Mouse (Mus musculus) neural tube, embryonic 15.5 days (tissue): ENCODE data around the gene Washc1. TPM values are rescaled to one million over a fixed set of nuclear protein-coding genes. Genes with fewer than 3 reads are reported as not detected.
"Not testable (repeated sequence)": the region's sequence is repeated elsewhere in the genome, so short reads cannot be mapped to it uniquely, and the experiment has no call there.

Experiments used
- ATAC-seq: fragments of 200-750 bp; cut with Nextera tagmentation; 2 replicates; pipeline ENCODE4 v1.8.0; 2017; ENCODE audit warnings: mild to moderate bottlenecking, moderate TSS enrichment, moderate library complexity; ENCODE audit not compliant: low FRiP score
- H3K27ac ChIP-seq: fragments of 300-500 bp; sonication (generic); replicated peaks from 2 replicates; pipeline ENCODE4 v1.5.1; 2015; ENCODE audit warnings: mild to moderate bottlenecking, inconsistent platforms
- H3K27me3 ChIP-seq: fragments of 300-500 bp; sonication (generic); replicated peaks from 2 replicates; pipeline ENCODE4 v1.6.1; 2015; ENCODE audit warnings: inconsistent platforms
- H3K36me3 ChIP-seq: fragments of 300-500 bp; sonication (generic); 2 replicates; pipeline ENCODE4 v1.6.1; 2015; ENCODE audit warnings: inconsistent platforms
- H3K4me1 ChIP-seq: fragments of 300-500 bp; sonication (generic); 2 replicates; pipeline ENCODE4 v1.6.1; 2015; ENCODE audit warnings: inconsistent platforms
- H3K4me2 ChIP-seq: fragments of 300-500 bp; sonication (generic); 2 replicates; pipeline ENCODE4 v1.6.1; 2015; ENCODE audit warnings: inconsistent platforms, mild to moderate bottlenecking, moderate library complexity
- H3K4me3 ChIP-seq: fragments of 300-500 bp; sonication (generic); replicated peaks from 2 replicates; pipeline ENCODE4 v1.5.1; 2015; ENCODE audit warnings: mild to moderate bottlenecking, inconsistent platforms
- H3K9ac ChIP-seq: fragments of 300-500 bp; sonication (generic); replicated peaks from 2 replicates; pipeline ENCODE4 v1.6.1; 2015; ENCODE audit warnings: mild to moderate bottlenecking, inconsistent platforms
- H3K9me3 ChIP-seq: fragments of 300-500 bp; sonication (generic); replicated peaks from 2 replicates; pipeline ENCODE4 v1.6.1; 2016; ENCODE audit warnings: inconsistent platforms
- WGBS: fragments of 180-500 bp; shearing (Covaris S2); methylation state at CpG from one replicate; pipeline ENCODE4 v1.1.7; 2015; ENCODE audit warnings: mixed read lengths; 5-methylcytosine and 5-hydroxymethylcytosine counted together
- polyA plus RNA-seq: library from polyadenylated mRNA; unstranded; fragments of >200 nt; fragmentation: Nextera tagmentation; extraction: Ambion mirVana; gene quantifications from 2 replicates; pipeline ENCODE4 v1.2.1, GENCODE M21; 2015

Washc1 gene
- polyA plus RNA-seq, 1 experiment from 2014 or later: 48.4 TPM

GRCm38 (mm10) chr17:66120701-66121100, 9.4 kb downstream of the Washc1 start:
- Histone ChIP-seq H3K36me3 (peaks cover 48% of the 10 kb centered on the region), H3K27me3 (no peaks in the 10 kb centered on the region), H3K9ac (no peak overlapping the region), H3K4me1 (peaks cover 9% of the 10 kb centered on the region; the same call in 1 of the 2 replicates), H3K9me3 (no peaks in the 10 kb centered on the region), H3K4me3 (no peak overlapping the region), H3K4me2 (no peak overlapping the region), H3K27ac (no peak overlapping the region)
- WGBS: 89% methylated on average over 1 of the region's 1 CpGs
- ATAC-seq: no peak

- peaks cover 23% of the 10 kb centered on the region for H3K36me3 ChIP-seq
- peak; percentile 85 for ATAC-seq
- H3K4me2 ChIP-seq: peak within 1 kb of the TSS; percentile 81
- 6% methylated on average over 45 of the region's 45 CpGs for WGBS
- no peaks in the 10 kb centered on the region for H3K27me3 ChIP-seq
- peak within 1 kb of the TSS; percentile 75 for H3K9ac ChIP-seq
- H3K9me3 ChIP-seq: no peaks in the 10 kb centered on the region
- peak within 1 kb of the TSS; percentile 87 for H3K4me3 ChIP-seq
- peak within 1 kb of the TSS; percentile 68; the same call in 1 of the 2 replicates for H3K27ac ChIP-seq
- peaks cover 9% of the 10 kb centered on the region; the same call in 1 of the 2 replicates for H3K4me1 ChIP-seq
Measured at GRCm38 (mm10) chr17:66123066-66123815, 11.9 kb downstream of the Washc1 start, which contains the start of gene Ddx11. Ddx11 (plus strand) TSS chr17:66123520.

GRCm38 (mm10) chr17:66123816-66124610, 12.7 kb downstream of the Washc1 start:
- Histone ChIP-seq H3K4me1 (peaks cover 9% of the 10 kb centered on the region; the same call in 1 of the 2 replicates), H3K9ac (peak overlapping the region; percentile 75), H3K27me3 (no peaks in the 10 kb centered on the region), H3K4me2 (peak overlapping the region; percentile 81), H3K9me3 (no peaks in the 10 kb centered on the region), H3K27ac (peak overlapping the region; percentile 68; the same call in 1 of the 2 replicates), H3K4me3 (peak overlapping the region; percentile 87), H3K36me3 (peaks cover 15% of the 10 kb centered on the region)
- ATAC-seq: peak; percentile 3; the same call in 1 of the 2 replicates
- under 1% methylated on average over 20 of the region's 20 CpGs for WGBS

- Histone ChIP-seq H3K27ac (no peak overlapping the region), H3K36me3 (peaks cover 4% of the 10 kb centered on the region; the same call in 1 of the 2 replicates), H3K9me3 (no peaks in the 10 kb centered on the region), H3K4me1 (peaks cover 9% of the 10 kb centered on the region; the same call in 1 of the 2 replicates), H3K9ac (no peak overlapping the region), H3K4me3 (no peak overlapping the region), H3K4me2 (no peak overlapping the region), H3K27me3 (no peaks in the 10 kb centered on the region)
- no peak for ATAC-seq
- WGBS: 76% methylated on average over 5 of the region's 5 CpGs
Measured at GRCm38 (mm10) chr17:66125211-66125610, 13.9 kb downstream of the Washc1 start.

- Histone ChIP-seq H3K9me3 (no peaks in the 10 kb centered on the region), H3K27me3 (no peaks in the 10 kb centered on the region), H3K4me3 (no peak overlapping the region), H3K4me2 (no peak overlapping the region), H3K9ac (no peak overlapping the region), H3K36me3 (peaks cover 32% of the 10 kb centered on the region), H3K27ac (no peak overlapping the region), H3K4me1 (no peaks in the 10 kb centered on the region)
- WGBS: 93% methylated on average over 9 of the region's 9 CpGs
- ATAC-seq: no peak
Measured at GRCm38 (mm10) chr17:66130371-66130770, 19.0 kb downstream of the Washc1 start.

GRCm38 (mm10) chr17:66131212-66131611, 19.9 kb downstream of the Washc1 start:
- Histone ChIP-seq H3K4me1 (no peaks in the 10 kb centered on the region), H3K27ac (no peak overlapping the region), H3K9ac (no peak overlapping the region), H3K9me3 (no peaks in the 10 kb centered on the region), H3K27me3 (no peaks in the 10 kb centered on the region), H3K4me3 (no peak overlapping the region), H3K4me2 (no peak overlapping the region), H3K36me3 (peaks cover 34% of the 10 kb centered on the region)
- WGBS: 97% methylated on average over 4 of the region's 4 CpGs
- ATAC-seq: no peak

GRCm38 (mm10) chr17:66152706-66153662, 41.6 kb downstream of the Washc1 start:
- not testable (repeated sequence) for H3K27me3 ChIP-seq, H3K4me1 ChIP-seq, H3K9ac ChIP-seq, H3K9me3 ChIP-seq, H3K4me2 ChIP-seq, H3K36me3 ChIP-seq, H3K4me3 ChIP-seq, H3K27ac ChIP-seq
- ATAC-seq: peak; percentile 69; the same call in 1 of the 2 replicates
- 75% methylated on average over 6 of the region's 8 CpGs for WGBS

GRCm38 (mm10) chr17:66153735-66154423, 42.5 kb downstream of the Washc1 start:
- WGBS: 91% methylated on average over 4 of the region's 4 CpGs
- not testable (repeated sequence) for H3K27me3 ChIP-seq, H3K36me3 ChIP-seq, ATAC-seq, H3K9ac ChIP-seq, H3K27ac ChIP-seq, H3K4me2 ChIP-seq, H3K4me1 ChIP-seq, H3K4me3 ChIP-seq, H3K9me3 ChIP-seq

GRCm38 (mm10) chr17:66154876-66155275, 43.5 kb downstream of the Washc1 start:
- 74% methylated on average over 1 of the region's 2 CpGs for WGBS
- no peaks in the 10 kb centered on the region for H3K9me3 ChIP-seq

GRCm38 (mm10) chr17:66158271-66158670, 46.9 kb downstream of the Washc1 start:
- no peaks in the 10 kb centered on the region for H3K4me1 ChIP-seq
- no peak overlapping the region for H3K9ac ChIP-seq
- H3K27me3 ChIP-seq: no peaks in the 10 kb centered on the region
- no peak overlapping the region for H3K4me2 ChIP-seq
- H3K4me3 ChIP-seq: no peak overlapping the region
- ATAC-seq: no peak
- H3K36me3 ChIP-seq: no peaks in the 10 kb centered on the region
- 94% methylated on average over 5 of the region's 5 CpGs for WGBS
- no peak overlapping the region for H3K27ac ChIP-seq
- H3K9me3 ChIP-seq: no peaks in the 10 kb centered on the region

More at GRCm38 (mm10) chr17:66154876-66155275, 43.5 kb downstream of the Washc1 start:
- H3K36me3 ChIP-seq: no peaks in the 10 kb centered on the region
- H3K4me3 ChIP-seq: no peak overlapping the region
- no peak overlapping the region for H3K4me2 ChIP-seq
- H3K27ac ChIP-seq: no peak overlapping the region
- H3K27me3 ChIP-seq: no peaks in the 10 kb centered on the region
- no peaks in the 10 kb centered on the region for H3K4me1 ChIP-seq
- H3K9ac ChIP-seq: no peak overlapping the region
- ATAC-seq: no peak
